Mouse (Mus musculus) granulocyte monocyte progenitor cell, adult 5-6 weeks (primary cell): ENCODE measurements around the gene Dzip1. TPM values are rescaled to one million over a fixed set of nuclear protein-coding genes. Genes with fewer than 3 reads are reported as not detected.

Source experiments
- ATAC-seq: replicated peaks from 2 replicates; pipeline ENCODE4 v1.8.0; 2016; ENCODE audit warnings: mild to moderate bottlenecking, moderate TSS enrichment, inconsistent platforms; ENCODE audit not compliant: poor library complexity, severe bottlenecking
- total RNA-seq, 2 experiments: library from RNA; stranded (forward) in 1 of 2; stranded (reverse) in 1 of 2; fragments of 200-712, 200-1000 nt in 1 of 2; fragments of >200 nt in 1 of 2; fragmentation: Nextera tagmentation in 1 of 2; gene quantifications; 2 replicates each; pipeline ENCODE4 v1.2.3; 2014 to 2017

Dzip1 gene
- total RNA-seq, 2 experiments from 2014 or later: not detected

DNA sequence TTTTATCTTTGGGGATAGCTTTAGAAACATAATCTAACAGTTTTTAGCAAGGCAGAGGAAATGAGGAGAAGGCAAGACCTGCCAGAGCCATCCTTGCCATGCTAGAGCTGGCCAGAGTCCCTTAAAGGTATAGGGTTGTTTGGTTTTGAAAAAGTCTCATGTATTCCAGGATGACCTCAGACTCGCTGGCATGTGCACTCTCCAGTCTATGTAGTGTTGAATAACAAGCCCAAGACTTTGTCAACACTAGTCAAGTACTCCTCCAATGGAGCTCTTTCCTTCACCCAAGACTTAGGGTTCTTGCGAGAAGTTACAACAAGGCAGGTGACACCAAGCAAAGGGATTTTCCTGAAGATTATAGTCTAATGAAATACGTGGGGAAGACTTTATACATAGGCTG lies 3.3 kb upstream of the Dzip1 start:
- ATAC-seq: no peak

DNA sequence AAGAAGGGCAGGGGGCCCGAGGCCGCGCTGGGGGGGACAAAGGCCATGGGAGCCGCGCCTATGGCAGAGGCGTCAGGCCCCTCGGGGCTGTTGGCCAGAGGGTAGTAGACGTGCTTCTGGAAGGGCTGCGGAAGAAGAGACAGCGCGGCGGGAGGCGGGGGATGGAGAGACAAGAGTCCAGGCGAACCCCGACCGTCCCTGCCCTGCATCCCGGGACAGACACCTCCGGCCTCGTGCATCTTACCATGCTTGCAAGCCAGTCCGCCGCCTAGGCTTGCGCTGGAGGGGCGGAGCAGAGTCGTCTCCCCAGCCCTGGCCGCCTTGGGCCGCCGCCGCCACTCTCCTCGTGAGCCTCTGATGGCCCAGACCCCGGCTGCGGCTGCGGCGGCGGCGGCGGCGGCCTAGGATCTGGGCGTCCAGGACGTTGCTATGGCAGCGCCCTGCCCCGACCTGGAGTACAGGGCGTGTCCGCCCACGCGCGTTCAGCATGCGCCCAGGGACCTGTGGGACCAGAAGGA lies 2.5 kb downstream of the Dzip1 start:
- peak; percentile 61 for ATAC-seq

DNA sequence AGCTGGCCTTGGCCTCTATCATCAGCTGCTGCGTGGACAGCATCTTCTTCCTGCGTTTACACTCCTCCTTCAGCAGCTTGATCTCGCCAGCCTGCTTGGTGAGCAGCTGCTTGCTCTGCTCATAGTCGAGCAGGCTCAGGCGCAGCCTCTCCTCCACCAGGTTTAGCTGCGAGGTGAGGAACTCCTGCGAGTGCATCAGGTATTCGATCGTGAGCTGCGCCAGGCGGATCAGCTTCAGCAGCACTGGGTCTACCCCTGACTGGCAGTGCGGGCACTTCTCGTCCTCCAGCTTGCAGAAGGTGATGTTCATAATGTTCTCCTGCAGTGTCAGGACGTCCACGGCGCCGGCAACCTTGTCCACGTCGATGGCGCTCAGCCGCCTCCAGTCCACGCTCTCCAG lies 3.0 kb downstream of the Dzip1 start:
- no peak for ATAC-seq

DNA sequence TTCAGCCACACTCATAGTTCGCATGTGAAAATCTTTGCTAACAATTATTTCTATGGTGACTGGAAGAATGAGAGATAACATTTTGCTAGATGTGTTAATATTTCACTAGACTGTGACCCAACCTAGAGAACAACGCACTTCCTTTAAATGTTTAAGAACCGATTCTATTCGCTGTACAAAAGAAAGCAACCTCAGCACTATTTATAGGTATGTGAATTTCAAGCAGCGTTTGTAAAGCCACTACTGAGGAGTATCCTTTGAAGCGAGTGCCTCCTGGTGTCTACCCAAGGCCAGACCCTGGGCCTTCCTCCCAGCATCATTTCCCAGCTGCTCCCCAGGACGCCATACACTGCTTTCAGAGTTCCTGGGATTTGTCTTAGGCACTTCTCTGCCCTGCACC lies 4.6 kb downstream of the Dzip1 start:
- no peak for ATAC-seq

DNA sequence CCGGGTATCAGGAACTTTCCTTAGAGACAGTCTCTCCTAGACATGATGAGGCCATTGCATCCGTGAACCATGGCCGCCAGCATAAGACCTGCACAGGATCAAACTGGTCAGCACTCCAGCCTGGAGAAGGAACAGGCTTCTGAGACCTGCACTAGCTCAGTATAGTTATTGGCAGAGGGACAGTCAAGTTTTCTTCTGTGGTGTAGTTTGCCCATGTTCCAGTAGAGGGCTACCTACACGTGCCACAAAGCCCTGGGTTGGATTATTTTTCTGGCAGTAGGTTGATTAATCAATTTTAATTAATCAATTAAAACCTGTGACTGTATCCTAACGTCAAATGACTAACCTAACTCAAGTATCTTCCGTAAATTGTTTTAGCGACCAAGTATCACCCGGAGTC lies 6.2 kb downstream of the Dzip1 start:
- ATAC-seq: peak; percentile 49

DNA sequence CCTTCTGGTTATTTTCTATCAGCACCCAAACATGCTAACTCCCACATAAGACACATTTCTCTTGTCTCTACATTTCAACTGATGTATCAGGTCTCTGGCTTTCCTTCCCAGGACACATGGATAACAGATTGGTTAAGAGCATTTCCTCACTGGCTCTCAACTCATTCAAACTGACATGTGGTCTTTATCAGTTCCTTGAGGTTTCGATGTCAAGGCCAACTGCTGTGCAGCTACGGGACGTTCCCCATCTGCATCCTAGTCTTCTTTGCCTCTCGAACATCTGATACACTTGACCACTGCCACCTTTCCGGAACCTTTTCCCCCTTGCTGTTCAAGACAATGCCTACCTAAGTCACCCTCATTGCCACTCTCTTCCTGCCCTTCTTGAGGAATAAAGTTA lies 11.6 kb downstream of the Dzip1 start:
- ATAC-seq: 0 out of 2 replicates have a peak, but pooled peaks have one; percentile 8

DNA sequence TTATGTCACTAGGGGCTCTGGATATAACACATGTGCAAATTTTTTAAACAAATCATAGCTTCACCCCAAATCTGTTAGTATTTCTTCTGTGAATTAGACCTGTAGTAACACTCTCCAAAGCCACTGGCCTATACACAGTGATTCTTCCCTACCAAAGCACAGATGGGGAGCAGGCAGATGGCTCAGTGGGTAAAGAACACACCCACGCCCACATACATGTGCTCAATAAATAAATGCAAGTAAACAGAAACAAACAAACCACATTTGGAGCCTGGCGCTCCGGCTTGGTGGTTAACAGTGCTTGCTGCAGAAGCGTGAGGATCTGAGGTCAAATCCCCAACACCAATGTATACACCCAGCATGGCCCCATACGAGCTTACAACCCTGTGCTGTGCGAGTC lies 13.7 kb downstream of the Dzip1 start:
- no peak for ATAC-seq

DNA sequence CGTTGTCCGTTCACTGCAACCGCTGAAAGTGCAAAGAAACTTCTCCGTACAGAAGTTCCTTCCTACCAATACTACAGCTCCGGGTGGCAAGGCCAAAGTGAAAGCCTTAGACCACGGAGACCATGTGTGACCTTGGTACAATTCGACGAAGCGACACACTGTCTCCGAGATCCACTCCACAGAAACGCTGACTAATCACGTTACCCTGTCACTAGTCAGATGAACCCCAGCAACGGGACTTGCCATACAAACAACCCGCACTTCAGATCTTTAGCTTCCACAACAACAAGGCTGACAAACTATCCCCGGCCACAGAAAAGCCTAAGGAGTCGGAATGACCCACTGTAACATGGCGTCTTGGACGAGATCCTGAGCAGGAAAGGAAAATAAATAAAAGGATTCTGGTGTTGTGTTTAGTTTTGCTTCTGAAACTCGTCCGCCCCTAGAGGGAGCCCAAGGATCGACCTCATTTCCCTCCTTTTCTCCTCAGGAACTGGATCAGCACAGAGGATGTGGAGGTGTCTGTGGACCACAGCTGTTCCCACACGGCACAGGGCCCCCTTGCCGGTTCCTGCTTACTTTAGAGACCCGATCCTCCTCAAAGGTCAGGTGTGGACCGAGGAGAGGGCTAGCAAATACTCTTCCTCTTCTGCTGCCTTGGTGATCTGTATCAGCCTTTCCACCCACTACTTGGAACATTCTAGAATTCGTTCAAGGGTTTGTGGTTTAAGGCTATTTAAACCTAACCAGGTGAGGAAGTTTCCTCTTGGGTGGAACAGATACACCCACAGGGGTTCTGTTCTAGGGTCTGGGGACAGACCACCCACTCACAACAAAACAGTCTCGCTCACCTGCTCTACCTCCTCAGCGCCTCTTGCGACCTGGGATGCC lies 14.7 kb downstream of the Dzip1 start:
- ATAC-seq: peak; percentile 80

DNA sequence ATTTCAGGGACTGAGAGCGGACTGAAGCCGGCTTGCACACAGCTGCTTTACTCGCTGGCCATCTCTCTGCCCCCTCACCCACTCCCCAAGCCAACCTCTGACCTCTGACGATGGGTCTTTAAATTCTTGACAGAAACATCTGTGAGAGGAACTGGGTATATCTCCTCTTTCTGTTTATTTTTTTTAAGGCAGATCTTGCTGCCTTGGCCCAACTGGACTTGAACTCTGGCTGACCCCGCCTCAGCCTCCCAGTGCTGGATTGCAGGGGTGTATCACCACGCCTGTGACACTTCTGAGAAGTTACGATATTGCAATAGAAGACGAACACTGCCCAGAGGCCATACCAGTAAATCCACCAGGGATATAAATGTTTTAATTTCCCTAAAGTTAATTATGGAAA lies 15.4 kb downstream of the Dzip1 start:
- no peak for ATAC-seq

DNA sequence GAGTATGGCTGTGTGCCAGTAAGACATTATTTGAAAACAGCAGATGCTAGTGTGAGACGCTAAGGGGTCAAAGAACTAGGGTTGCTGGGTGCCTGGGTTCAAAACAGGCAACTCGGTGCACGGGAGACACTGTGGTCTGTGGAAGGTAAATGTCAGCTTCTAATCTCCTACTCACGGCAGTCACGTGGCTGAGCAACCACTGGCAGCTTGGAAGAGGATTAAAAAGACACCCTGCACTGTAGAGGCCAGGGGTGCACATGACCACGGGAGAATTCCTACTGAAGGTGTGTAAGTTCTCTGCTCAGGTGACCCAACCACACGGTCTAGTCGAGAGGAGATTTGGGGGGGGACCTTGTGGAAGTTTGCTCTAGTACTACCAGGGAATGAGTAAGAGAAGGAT lies 17.7 kb downstream of the Dzip1 start:
- no peak for ATAC-seq

DNA sequence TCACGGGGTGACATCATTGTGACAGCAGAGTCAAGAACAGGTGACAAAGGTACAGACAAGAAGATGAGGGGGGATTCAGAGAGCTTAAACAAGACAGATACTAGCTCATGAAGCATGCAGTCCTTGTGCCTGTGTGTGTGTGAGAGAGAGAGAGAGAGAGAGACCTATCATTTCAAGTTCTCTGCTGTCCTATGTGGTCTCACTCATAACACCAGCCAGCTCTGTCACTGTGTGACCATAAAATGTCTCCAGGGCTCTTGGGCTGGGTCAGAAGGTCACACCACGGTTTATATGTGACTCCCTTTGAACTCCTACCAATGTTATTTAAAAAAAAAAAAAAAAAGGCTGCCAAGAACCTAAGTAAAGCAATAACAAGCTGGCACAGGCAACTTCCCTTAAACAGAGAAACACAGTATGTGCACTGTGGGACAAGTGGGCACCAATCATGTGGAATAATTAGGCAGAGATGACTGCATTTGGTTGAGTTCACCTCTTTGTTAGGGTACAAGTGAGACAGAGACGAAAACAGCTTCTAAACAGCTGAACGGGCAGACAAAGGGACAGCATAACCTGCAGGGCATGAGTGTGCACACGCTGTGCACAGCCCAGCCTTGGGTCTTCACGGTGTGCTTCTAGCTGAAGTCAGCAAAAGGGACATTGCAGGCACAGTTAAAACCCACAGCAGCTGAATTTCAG lies 21.2 kb downstream of the Dzip1 start:
- ATAC-seq: no peak

DNA sequence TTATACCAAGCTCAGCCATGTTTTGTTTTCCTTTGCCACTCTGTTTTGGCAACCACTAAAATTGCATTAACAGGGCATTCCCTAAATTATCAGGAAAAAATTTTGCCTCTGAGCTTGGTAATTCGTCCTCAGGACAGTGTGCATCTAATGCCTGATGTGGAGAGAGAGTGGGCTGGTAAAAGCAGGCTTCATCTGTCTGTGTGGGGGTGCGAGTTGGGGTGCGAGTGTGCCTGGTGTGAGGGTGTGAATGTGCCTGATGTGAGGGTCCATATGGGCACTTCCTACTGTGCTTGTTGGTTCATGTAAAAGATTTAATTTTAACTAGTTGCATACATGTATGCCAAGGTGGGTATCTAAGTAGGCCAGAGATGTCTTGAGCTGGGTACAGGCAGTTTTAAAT lies 21.9 kb downstream of the Dzip1 start:
- ATAC-seq: no peak

DNA sequence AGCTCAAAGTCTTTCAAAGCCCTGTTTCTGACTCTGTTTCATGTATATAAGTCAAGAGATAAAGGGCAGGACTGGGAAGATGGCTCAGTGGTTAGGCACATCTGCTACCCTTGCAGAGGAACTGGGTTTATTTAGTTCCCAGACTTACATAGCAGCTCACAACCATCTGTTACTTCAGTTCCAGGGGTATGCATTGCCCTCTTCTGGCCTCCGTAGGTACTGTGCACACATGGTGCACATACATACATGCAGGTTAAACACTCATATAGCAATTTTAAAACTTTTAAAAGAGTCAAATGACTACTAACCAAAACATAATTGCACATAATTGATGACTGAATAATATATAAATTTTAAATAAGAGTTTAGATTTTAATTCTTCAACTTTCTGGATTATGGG lies 24.3 kb downstream of the Dzip1 start:
- no peak for ATAC-seq

DNA sequence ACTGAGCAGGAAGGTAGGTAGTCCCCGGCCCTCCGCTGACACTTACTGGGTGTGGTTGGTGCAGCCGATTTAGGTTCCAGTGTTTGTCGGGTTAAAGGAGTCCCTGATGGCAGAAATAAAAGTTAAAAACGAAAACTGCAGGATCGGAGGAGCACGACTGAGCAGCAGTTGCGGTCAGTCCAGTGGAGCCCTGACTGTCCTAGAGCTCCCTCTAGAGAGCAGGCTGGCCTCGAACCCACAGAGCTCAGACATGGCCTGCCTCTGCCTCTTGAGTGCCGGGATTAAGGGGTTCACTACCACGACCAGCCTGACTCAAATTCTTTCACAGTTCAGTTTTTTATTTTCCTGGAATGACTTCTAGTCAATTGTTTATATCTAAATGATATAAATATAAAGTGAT lies 25.3 kb downstream of the Dzip1 start:
- no peak for ATAC-seq

DNA sequence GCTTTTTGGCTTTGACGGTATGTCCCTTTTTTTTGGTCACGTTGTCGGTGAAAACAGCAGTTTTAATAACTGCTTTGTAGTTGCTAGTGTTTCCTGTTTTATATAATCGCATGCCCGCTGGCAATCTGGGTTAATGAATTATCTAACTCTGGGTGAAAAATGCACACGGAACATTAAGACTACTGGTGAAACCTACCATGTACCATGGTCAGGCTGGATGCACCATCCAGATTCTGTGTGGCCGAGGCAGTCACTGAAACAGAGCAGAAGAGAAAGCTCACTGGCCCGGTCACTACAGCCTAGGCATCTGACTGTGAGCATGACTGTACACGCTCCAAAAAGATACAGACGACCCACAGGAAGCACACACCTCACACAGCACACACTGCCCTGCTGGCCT lies 29.6 kb downstream of the Dzip1 start:
- ATAC-seq: no peak

DNA sequence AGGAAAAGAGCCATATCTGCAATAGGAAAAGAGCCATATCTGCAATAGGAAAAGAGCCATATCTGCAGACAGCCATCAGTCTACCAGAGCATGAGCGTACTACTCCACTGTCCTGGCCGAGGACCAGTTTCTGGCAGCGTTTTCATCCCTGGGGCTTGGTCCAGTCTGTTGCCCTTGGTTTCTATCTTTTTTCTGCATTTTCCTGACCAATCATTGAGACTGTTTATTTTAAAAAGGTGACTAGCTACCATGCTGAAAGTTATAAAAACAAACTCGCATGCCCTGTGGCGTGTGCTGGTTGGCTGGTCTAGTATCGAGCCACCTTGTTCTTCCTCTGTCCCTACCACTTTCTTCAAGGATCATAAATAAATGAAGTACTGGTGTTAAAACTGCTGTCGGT lies 30.0 kb downstream of the Dzip1 start:
- no peak for ATAC-seq

DNA sequence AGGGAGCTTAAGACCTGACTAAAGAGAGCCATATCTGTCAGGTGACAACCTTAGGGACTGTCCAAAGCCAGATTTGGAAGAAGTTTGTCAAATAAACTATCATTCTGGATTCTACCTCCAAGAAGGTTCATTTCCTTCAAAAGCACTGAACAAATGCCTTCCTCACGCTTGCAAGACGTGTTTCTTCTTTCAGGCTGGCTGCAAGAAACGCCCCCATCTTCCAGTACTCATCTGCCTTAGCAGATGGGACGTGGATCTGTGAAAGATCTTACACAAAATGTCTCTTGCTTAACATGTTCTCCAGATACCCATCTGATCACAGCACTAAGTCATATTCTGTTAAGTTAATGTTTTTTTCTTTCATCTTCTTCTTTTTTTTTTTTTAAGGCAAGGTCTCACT lies 35.2 kb downstream of the Dzip1 start:
- no peak for ATAC-seq

DNA sequence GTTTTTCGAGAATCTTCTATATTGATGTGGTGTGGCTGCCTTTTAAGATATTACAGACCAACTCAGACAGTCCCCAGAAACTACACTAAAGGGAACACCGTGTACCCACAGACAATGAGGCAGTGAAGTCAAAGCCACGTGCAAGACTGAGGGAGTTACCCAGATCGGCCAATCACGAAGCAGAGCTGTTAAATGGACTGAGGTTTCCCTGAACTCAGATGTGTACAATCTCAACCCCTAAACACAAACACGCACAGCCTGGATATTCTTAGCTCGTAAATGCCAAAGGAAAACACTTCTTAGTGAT lies 41.1 kb downstream of the Dzip1 start:
- ATAC-seq: no peak

DNA sequence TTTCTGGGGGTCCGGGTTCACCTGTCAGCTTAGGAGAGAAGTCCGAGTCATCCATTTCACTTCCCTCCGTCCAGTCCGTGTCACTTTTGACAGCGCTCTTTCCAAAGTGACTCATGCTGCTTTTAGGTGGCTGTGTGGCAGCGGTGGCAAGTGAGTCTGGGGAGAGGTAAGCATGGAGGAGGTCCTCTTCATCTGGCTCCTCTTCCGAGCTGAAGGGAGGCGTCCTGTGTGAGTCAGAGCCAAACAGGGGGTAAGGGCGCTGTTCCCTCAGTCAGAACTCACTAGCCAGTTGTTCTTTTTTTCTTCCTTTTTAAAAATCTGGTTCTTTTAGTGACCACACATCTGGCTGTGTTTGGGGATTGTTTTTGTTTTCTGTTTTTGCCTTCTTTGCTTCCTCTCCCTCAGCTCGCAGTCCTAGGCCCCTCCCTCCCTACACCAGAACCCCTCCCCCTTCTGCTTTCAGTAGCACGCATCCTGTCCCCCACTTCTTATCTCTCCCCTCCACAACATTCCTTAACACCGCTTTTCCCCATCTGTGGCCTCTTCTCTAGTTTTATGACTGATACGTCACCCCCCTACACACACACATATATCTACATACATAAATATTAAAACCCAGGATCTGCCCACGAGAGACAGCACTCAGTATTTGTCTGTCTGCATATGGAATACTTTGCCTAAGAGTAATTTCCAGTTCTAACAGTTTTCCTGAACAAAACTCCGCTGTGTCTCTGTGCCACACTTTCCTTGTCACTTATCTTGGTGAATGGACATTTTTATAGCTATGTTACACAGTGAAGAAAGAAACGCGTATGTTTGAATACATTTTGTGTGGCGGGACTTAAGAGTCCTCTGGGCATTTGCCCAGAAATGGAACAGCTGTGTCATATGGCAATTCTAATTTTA lies 41.7 kb downstream of the Dzip1 start:
- ATAC-seq: no peak

DNA sequence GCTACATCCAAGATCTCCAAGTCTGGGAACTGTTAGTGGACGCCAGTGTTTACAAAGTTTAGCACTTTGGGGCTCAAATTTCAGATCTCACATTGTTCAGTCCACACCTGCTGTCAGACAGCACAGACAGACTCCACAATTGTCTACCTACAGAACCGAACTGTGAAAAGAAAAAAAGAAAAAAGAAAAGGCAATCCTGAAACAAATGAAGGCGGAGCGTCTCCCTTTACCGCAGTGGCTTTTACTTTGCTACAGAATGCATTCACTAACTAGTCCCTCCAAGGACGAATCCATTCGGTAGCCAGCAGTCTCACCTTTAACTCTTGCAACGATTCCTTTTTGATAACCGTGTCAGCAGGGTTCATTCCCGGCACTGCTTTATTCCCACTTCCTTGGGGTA lies 44.6 kb downstream of the Dzip1 start:
- ATAC-seq: no peak
